8 mouse cellular contexts compared by ENCODE assay signal in genomic region chr10:62602177-62603040, GRCm38 (mm10). TPM values are rescaled to one million over a fixed set of nuclear protein-coding genes. Genes with fewer than 3 reads are reported as not detected.
DNase-seq lines count a peak whose midpoint lies in the region; ATAC-seq lines count a peak whose summit lies in the region.

Ddx21 (minus strand) TSS chr10:62602281.

- no peaks in the 10 kb centered on the region for H3K27me3 ChIP-seq in hindbrain, embryonic 12.5 days

- peak within 1 kb of the TSS; percentile 78 for H3K4me3 ChIP-seq in hindbrain, embryonic 12.5 days

- H3K27ac ChIP-seq in hindbrain, embryonic 12.5 days, result peak within 1 kb of the TSS; percentile 46

- peak; percentile 92 for DNase-seq in Muller cell, postnatal 12 days (ENCODE audit: inconsistent ontology term)
- peak; percentile 87 for DNase-seq in cerebellum, adult 9-11 months
- DNase-seq in frontal cortex, postnatal 10 days (ENCODE audit: low spot score in 2 of 2), result peak; percentile 80 to 89
- DNase-seq in layer of hippocampus, postnatal 14 days (ENCODE audit: low spot score in 2 of 2), result peak; percentile 87 to 93
- DNase-seq in lung, postnatal 14 days, result peak; percentile 90
- peak; percentile 78 for DNase-seq in retina, adult 2 months (ENCODE audit: low read depth, low spot score)
- peak; percentile 87 to 90 for DNase-seq in thymus, postnatal 36 days

- no peaks in the 10 kb centered on the region for H3K9me3 ChIP-seq in hindbrain, embryonic 12.5 days (replicated peaks)

- 6% methylated on average over 53 of the region's 53 CpGs for WGBS in hindbrain, embryonic 12.5 days

- peaks cover 15% of the 10 kb centered on the region for H3K36me3 ChIP-seq in hindbrain, embryonic 12.5 days

- H3K4me2 ChIP-seq in hindbrain, embryonic 12.5 days (replicated peaks), result peak within 1 kb of the TSS; percentile 96

- H3K9ac ChIP-seq in hindbrain, embryonic 12.5 days, result peak within 1 kb of the TSS; percentile 71

- peaks cover 15% of the 10 kb centered on the region for H3K4me1 ChIP-seq in hindbrain, embryonic 12.5 days

- ATAC-seq in hindbrain, embryonic 12.5 days (ENCODE audit: low FRiP score), result peak; percentile 98

RNA-seq across cellular contexts. Expression of gene Ddx21, which starts in this region (rescaled TPM):
- polyA plus RNA-seq in hindbrain, embryonic 12.5 days (2016; fragmentation: Nextera tagmentation; extraction: Ambion mirVana), result 25.3 TPM in 2 replicates
- 10 to 100 TPM; 24.3 to 26.0 TPM for total RNA-seq in layer of hippocampus, postnatal 14 days (2021)

Comparison
In these comparisons a context has a peak if more than half of its experiments do, and no peak if none do; other contexts are left out.
1. Peak in every context shown above with its lines: DNase-seq, ATAC-seq, H3K4me3 ChIP-seq and H3K27ac ChIP-seq.